Comparison of ENCODE assay signal across 12 mouse cellular contexts in the genomic region with DNA sequence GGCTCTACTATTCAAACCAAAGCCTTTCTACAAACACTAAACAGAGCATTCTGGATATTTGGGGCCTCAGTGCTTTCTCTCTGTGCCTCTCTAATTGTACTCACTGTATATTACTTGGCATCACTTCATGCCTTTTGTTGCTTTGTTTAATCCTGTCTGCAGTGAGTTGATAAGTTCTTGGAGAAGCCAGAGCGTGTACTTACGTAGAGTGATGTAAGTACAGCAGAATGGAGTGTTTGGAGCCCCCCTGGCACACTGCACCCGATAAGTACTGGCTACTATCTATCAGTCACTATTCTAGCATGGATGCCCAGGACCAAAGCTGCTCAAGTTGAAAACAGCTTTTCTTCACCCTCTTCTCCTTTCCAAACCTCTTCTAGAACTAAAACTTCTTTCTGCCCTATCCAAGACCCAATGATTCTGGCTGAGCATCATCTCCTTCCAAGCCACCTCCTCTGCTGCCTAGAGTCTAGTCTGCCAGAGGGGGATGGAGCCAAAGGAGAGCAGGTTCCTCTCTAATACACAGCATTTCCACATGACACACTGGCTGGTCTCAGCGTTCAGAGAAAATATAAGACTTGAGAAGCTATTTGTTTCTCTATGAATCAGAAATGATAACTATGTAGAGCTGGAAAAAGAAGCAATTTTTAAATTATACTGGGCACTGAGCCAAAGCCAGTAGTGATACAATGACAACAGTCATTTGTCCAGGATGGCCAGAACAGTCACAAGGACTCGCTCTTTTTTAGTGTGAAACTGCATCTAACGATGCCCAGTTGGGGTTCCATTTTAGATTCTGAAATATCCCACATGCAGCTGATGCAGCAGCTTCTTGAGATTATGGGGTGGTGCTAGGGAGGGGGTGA. TPM values are rescaled to one million over a fixed set of nuclear protein-coding genes. Genes with fewer than 3 reads are reported as not detected.
DNase-seq lines count a peak whose midpoint lies in the region; ATAC-seq and TF ChIP-seq lines count a peak whose summit lies in the region.
"Had no signal": no experiment of that assay in that cellular context is flagged by ENCODE, and none has a peak within 500 bp of the region (broad histone marks: within the 10 kb centered on the region; RNA-seq: fewer than 3 reads in every experiment).

No protein-coding gene starts in this region.

- no peaks in the 10 kb centered on the region for H3K27me3 ChIP-seq in kidney, adult 2 months (replicated peaks; ENCODE audit: control insufficient read depth, insufficient read depth, low read length)
- no peaks in the 10 kb centered on the region for H3K27me3 ChIP-seq in MEL (ENCODE audit: control insufficient read depth in 1 of 2, insufficient read depth in 2 of 2, low read length in 2 of 2)
- H3K27me3 ChIP-seq in liver, embryonic 13.5 days = no peaks in the 10 kb centered on the region
- H3K27me3 ChIP-seq in thymus, adult 2 months (ENCODE audit: control insufficient read depth, insufficient read depth, low read length) = no peaks in the 10 kb centered on the region
- H3K27me3 ChIP-seq: embryonic facial prominence, embryonic 15.5 days; neural tube, embryonic 12.5 days had no signal

- WGBS in kidney, adult 2 months = 66% methylated on average over 6 of the region's 6 CpGs
- 57% methylated on average over 6 of the region's 6 CpGs for WGBS in liver, embryonic 13.5 days (ENCODE audit: insufficient replicate concordance)
- 93% methylated on average over 6 of the region's 6 CpGs for WGBS in thymus, adult 2 months

- TF ChIP-seq RAD21 in MEL (IDR thresholded peaks at IDR 0.05; ENCODE audit: low read depth, low read length) = no peak

- peak; percentile 49 to 52 for DNase-seq in cerebellum, postnatal 10 days
- no peak for DNase-seq in cerebellum, adult 8-10 months
- no peak for DNase-seq in kidney, adult 2 months
- DNase-seq in kidney, postnatal 10 days = no peak
- peak; percentile 41 for DNase-seq in MEL (ENCODE audit: low read depth, low spot score)
- no peak for DNase-seq in liver, embryonic 13.5 days
- DNase-seq in thymus, adult 2 months = no peak
- DNase-seq in frontal cortex, postnatal 14 days (ENCODE audit: low spot score in 2 of 2) = no peak
- DNase-seq: lung, adult 2 months had no signal

- peak overlapping the region; percentile 11; the same call in 1 of the 2 replicates for H3K4me2 ChIP-seq in liver, embryonic 13.5 days
- H3K4me2 ChIP-seq: embryonic facial prominence, embryonic 15.5 days; heart, embryonic 11.5 days; neural tube, embryonic 12.5 days had no signal

- TF ChIP-seq CTCF in kidney, adult 2 months (conservative IDR thresholded peaks at IDR 0.05; ENCODE audit: insufficient read depth, insufficient read length, low read depth, low read length) = no peak
- no peak for TF ChIP-seq CTCF in MEL (IDR thresholded peaks at IDR 0.05 in 2 of 3, conservative IDR thresholded peaks at IDR 0.05 in 1 of 3; ENCODE audit: control insufficient read depth in 1 of 3, insufficient read depth in 1 of 3, low read depth in 2 of 3, low read length in 3 of 3, poor library complexity in 1 of 3, severe bottlenecking in 1 of 3)
- TF ChIP-seq CTCF in thymus, adult 2 months (IDR thresholded peaks at IDR 0.05; ENCODE audit: borderline replicate concordance, control insufficient read depth, extremely low read depth, insufficient read depth, low read length, poor library complexity) = no peak

- H3K36me3 ChIP-seq in kidney, adult 2 months (ENCODE audit: control insufficient read depth, insufficient read depth, low read length) = no peaks in the 10 kb centered on the region
- peaks cover 0 to 39% of the 10 kb centered on the region in 2 experiments; a peak in 2 of 4 replicates for H3K36me3 ChIP-seq in MEL (ENCODE audit: control insufficient read depth in 1 of 2, insufficient read depth in 2 of 2, low read length in 2 of 2)
- peaks cover 10% of the 10 kb centered on the region; the same call in 1 of the 2 replicates for H3K36me3 ChIP-seq in liver, embryonic 13.5 days
- no peaks in the 10 kb centered on the region for H3K36me3 ChIP-seq in thymus, adult 2 months (ENCODE audit: control insufficient read depth, insufficient read depth, low read length)
- H3K36me3 ChIP-seq: embryonic facial prominence, embryonic 15.5 days; neural tube, embryonic 12.5 days had no signal

- TF ChIP-seq POLR2A in kidney, adult 2 months (IDR thresholded peaks at IDR 0.05; ENCODE audit: low read depth, low read length) = no peak
- no peak for TF ChIP-seq POLR2A in MEL (IDR thresholded peaks at IDR 0.05; ENCODE audit: control insufficient read depth in 1 of 2, insufficient read depth in 1 of 2, low read depth in 1 of 2, low read length in 2 of 2, poor library complexity in 1 of 2)
- TF ChIP-seq POLR2A in thymus, adult 2 months (IDR thresholded peaks at IDR 0.05; ENCODE audit: control insufficient read depth, extremely low read depth, insufficient read depth, low read length, poor library complexity) = no peak

- H3K79me2 ChIP-seq in MEL (ENCODE audit: control insufficient read depth, insufficient read depth, low read length, poor library complexity) = no peaks in the 10 kb centered on the region

- no peak overlapping the region for H3K9ac ChIP-seq in MEL (ENCODE audit: control insufficient read depth, low read depth, low read length, poor library complexity, severe bottlenecking)
- H3K9ac ChIP-seq in liver, embryonic 13.5 days = peak overlapping the region; percentile 7
- H3K9ac ChIP-seq: embryonic facial prominence, embryonic 15.5 days; neural tube, embryonic 12.5 days had no signal

- H3K4me3 ChIP-seq in kidney, adult 2 months (ENCODE audit: insufficient read depth, low read depth, low read length) = no peak overlapping the region
- no peak overlapping the region; a peak in 1 of 4 replicates for H3K4me3 ChIP-seq in MEL (ENCODE audit: control insufficient read depth in 1 of 2, insufficient read depth in 1 of 2, low read depth in 2 of 2, low read length in 2 of 2)
- H3K4me3 ChIP-seq in liver, embryonic 13.5 days (replicated peaks) = no peak overlapping the region
- no peak overlapping the region for H3K4me3 ChIP-seq in thymus, adult 2 months (ENCODE audit: control insufficient read depth, insufficient read depth, low read length)
- H3K4me3 ChIP-seq: embryonic facial prominence, embryonic 15.5 days; neural tube, embryonic 12.5 days had no signal

- peak; percentile 74 for ATAC-seq in liver, embryonic 13.5 days (ENCODE audit: low read depth)

- H3K4me1 ChIP-seq in kidney, adult 2 months (ENCODE audit: control insufficient read depth, insufficient read depth, low read length) = peaks cover 41% of the 10 kb centered on the region
- peaks cover 15 to 34% of the 10 kb centered on the region in 2 experiments for H3K4me1 ChIP-seq in MEL (ENCODE audit: control insufficient read depth in 1 of 2, insufficient read depth in 2 of 2, low read length in 2 of 2)
- peaks cover 91% of the 10 kb centered on the region for H3K4me1 ChIP-seq in liver, embryonic 13.5 days (replicated peaks)
- no peaks in the 10 kb centered on the region; the same call in 1 of the 2 replicates for H3K4me1 ChIP-seq in thymus, adult 2 months (replicated peaks; ENCODE audit: control insufficient read depth, insufficient read depth, low read length)

- 0 out of 2 replicates have a peak overlapping the region, but pooled peaks have one; percentile 2 for H3K27ac ChIP-seq in kidney, adult 2 months (ENCODE audit: insufficient read depth, low read depth, low read length)
- no peak overlapping the region for H3K27ac ChIP-seq in MEL (ENCODE audit: control insufficient read depth, low read depth, low read length)
- peak overlapping the region; percentile 35 for H3K27ac ChIP-seq in liver, embryonic 13.5 days
- no peak overlapping the region for H3K27ac ChIP-seq in thymus, adult 2 months (ENCODE audit: control insufficient read depth, insufficient read depth, low read length)
- H3K27ac ChIP-seq: embryonic facial prominence, embryonic 15.5 days; neural tube, embryonic 12.5 days had no signal

- TF ChIP-seq EP300 in MEL (IDR thresholded peaks at IDR 0.05; ENCODE audit: low read depth in 1 of 2, low read length in 2 of 2) = peak in 1 of 2 experiments; percentile 10; a peak in 1 of 4 replicates

- no peaks in the 10 kb centered on the region for H3K9me3 ChIP-seq in MEL (replicated peaks; ENCODE audit: insufficient read depth, low read length)
- no peaks in the 10 kb centered on the region for H3K9me3 ChIP-seq in liver, embryonic 13.5 days (replicated peaks)
- H3K9me3 ChIP-seq: embryonic facial prominence, embryonic 15.5 days; neural tube, embryonic 12.5 days had no signal

TF ChIP-seq in MEL, 35 proteins besides CTCF, POLR2A, EP300 and RAD21 (continues in another document):
- TF ChIP-seq USF2 (IDR thresholded peaks at IDR 0.05; ENCODE audit: borderline replicate concordance in 1 of 2, insufficient read depth in 1 of 2, low read depth in 1 of 2, low read length in 2 of 2) (no peak), ZC3H11A (IDR thresholded peaks at IDR 0.05; ENCODE audit: low read depth, low read length) (peak; percentile 2; the same call in 1 of the 2 replicates), E2F4 (IDR thresholded peaks at IDR 0.05; ENCODE audit: borderline replicate concordance, low read depth, low read length) (no peak), CHD1 (IDR thresholded peaks at IDR 0.05; ENCODE audit: low read depth, low read length) (no peak), GATA1 (IDR thresholded peaks at IDR 0.05; ENCODE audit: low read depth, low read length) (no peak; the same call in 1 of the 2 replicates), TCF12 (IDR thresholded peaks at IDR 0.05; ENCODE audit: low read depth, low read length) (0 out of 2 replicates have a peak, but pooled peaks have one; percentile 25), MEF2A (IDR thresholded peaks at IDR 0.05; ENCODE audit: extremely low read depth, insufficient replicate concordance, low read depth, low read length, poor library complexity, severe bottlenecking) (no peak), KAT2A (conservative IDR thresholded peaks at IDR 0.05; ENCODE audit: low read depth, low read length) (no peak), ZMIZ1 (IDR thresholded peaks at IDR 0.05; ENCODE audit: low read depth, low read length) (no peak), JUND (IDR thresholded peaks at IDR 0.05; ENCODE audit: low read depth, low read length) (no peak)

RNA-seq across cellular contexts. Expression of a gene that starts 28.6 kb away (rescaled TPM):
- polyA plus RNA-seq in kidney, adult 2 months (2012; rRNA removed) = 19.5 and 21.5 TPM in 2 replicates
- 0.54 and 0.65 TPM in 2 replicates for total RNA-seq in MEL (2012; rRNA removed)
- 1 to 10 TPM in 1 of 2 experiments, not detected in 1; 2.7 TPM for polyA plus RNA-seq in MEL (2012; ENCODE audit: insufficient read depth in 1 of 2, insufficient read length in 2 of 2, low read depth in 1 of 2, low replicate concordance in 2 of 2, missing spikeins in 1 of 2)
- polyA plus RNA-seq in liver, embryonic 13.5 days (2015; fragmentation: Nextera tagmentation; extraction: Ambion mirVana) = 11.4 and 12.2 TPM in 2 replicates
- 4.7 and 6.0 TPM in 2 replicates for polyA plus RNA-seq in thymus, adult 2 months (2012; rRNA removed)

RNA-seq across cellular contexts. Expression of a gene that starts 29.4 kb away (rescaled TPM):
- polyA plus RNA-seq in kidney, adult 2 months (2012; rRNA removed) = 46.4 and 50.8 TPM in 2 replicates
- total RNA-seq in MEL (2012; rRNA removed) = 3.9 and 4.3 TPM in 2 replicates
- polyA plus RNA-seq in MEL (2012; ENCODE audit: insufficient read depth in 1 of 2, insufficient read length in 2 of 2, low read depth in 1 of 2, low replicate concordance in 2 of 2, missing spikeins in 1 of 2) = 10 to 100 TPM; 14.1 to 85.1 TPM
- polyA plus RNA-seq in liver, embryonic 13.5 days (2015; fragmentation: Nextera tagmentation; extraction: Ambion mirVana) = 20.1 and 20.4 TPM in 2 replicates
- polyA plus RNA-seq in thymus, adult 2 months (2012; rRNA removed) = 16.9 and 19.8 TPM in 2 replicates

Comparison
In these comparisons a context has a peak if more than half of its experiments do, and no peak if none do; other contexts are left out.
1. DNase-seq: peak in cerebellum, postnatal 10 days (2 of 2) and MEL (single experiment); none in cerebellum, adult 8-10 months (single experiment), kidney, adult 2 months (single experiment), kidney, postnatal 10 days (single experiment), liver, embryonic 13.5 days (single experiment), thymus, adult 2 months (single experiment) and frontal cortex, postnatal 14 days (0 of 2).
2. H3K27ac ChIP-seq: peak in kidney, adult 2 months (single experiment) and liver, embryonic 13.5 days (single experiment); none in MEL (single experiment) and thymus, adult 2 months (single experiment).